Mouse (Mus musculus): Measurements from ENCODE around the gene Epha1. TPM values are rescaled to one million over a fixed set of nuclear protein-coding genes. Genes with fewer than 3 reads are reported as not detected.
A peak's percentile ranks its signal among the peaks of the same experiment; 100 is the strongest.

The Epha1 gene
- polyA plus RNA-seq, 1 experiment from 2014 or later, result 8.4 TPM

DNA sequence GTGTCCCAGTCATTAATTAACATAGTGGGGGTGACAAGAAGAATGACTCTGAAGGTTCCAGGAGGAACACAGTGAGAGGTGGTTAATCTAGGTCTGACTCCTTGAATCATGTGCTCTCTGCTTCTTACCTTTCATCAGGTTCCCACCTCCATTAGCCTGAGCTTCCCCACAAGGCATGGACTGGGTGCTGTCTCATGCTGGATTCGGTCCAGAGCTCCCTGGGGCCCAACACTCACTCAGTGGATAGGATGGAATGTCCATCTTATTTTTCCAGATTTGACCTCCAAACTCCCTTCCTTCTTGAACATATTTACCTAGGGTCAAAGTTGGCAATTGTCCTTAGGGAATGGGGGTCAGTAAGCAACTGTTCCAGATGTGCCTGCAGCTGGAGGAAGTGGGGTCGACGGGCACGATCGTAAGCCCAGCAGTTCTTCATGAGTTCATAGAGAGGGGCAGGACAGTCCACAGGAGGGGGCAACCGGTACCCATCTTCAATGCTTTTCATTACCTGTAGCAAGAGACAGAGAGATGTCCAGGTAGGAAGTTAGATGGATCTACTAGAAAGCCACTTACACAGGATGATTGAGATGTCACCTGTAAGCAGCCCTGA is 12.7 kb downstream of the Epha1 start:
- Histone ChIP-seq H3K36me3 (ENCODE audit: control insufficient read depth, insufficient read depth) (peaks cover 19% of the 10 kb centered on the region), H3K27ac (ENCODE audit: low read length) (no peak overlapping the region)
- WGBS (ENCODE audit: insufficient replicate concordance), result 69% methylated on average over 6 of the region's 6 CpGs

DNA sequence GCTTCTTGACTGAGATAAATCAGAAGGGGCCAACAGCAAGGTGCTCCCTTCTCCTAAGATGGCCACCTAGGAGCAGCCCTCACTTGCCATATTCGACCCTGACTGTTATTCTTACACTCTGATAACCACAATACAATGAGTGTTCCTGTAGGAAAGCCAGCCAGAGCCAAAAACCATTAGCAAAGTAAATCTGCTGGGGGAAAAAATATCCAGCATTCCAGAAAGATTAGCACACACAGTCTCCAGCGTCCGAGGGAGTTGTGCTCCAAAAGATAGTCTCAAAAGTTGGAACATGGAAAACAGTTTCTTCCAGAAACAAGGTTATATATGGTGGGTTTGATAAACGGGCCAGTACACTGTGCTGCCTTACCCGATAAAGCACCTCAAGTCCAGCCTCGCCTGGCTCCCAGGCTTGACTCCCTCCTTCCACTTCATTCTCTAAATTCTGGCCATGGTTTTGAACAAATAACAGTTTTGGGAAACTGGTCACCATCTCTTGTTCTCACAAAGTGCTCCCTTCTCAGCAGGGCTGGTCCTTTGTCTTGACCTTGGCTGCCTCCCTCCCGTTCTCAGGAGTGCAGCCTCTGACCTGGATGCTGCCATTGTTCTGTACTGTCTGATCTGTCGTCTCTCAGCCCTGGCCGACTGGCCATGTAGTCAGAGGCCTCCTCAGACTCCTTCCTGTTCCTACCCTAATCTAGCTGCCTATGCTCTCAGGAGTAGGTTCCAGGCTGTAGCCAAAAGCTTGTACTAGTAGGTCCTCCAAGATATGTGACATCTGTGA is 13.5 kb downstream of the Epha1 start:
- Histone ChIP-seq H3K27me3 (ENCODE audit: control insufficient read depth, insufficient read depth, low read depth, low read length) (no peaks in the 10 kb centered on the region), H3K36me3 (ENCODE audit: control insufficient read depth, insufficient read depth) (peaks cover 19% of the 10 kb centered on the region), H3K27ac (ENCODE audit: low read length) (no peak overlapping the region), H3K4me3 (ENCODE audit: low read depth, low read length) (no peak overlapping the region), H3K4me2 (ENCODE audit: low read depth, low read length) (no peak overlapping the region), H3K9ac (ENCODE audit: low read depth, low read length) (no peak overlapping the region), H3K4me1 (ENCODE audit: control insufficient read depth, low read depth, low read length) (peaks cover 2% of the 10 kb centered on the region), H3K9me3 (replicated peaks; ENCODE audit: control insufficient read depth, low read length) (no peaks in the 10 kb centered on the region)
- 56% methylated on average over 9 of the region's 9 CpGs for WGBS (ENCODE audit: insufficient replicate concordance)
- ATAC-seq (ENCODE audit: low read depth), result no peak

More for the DNA sequence above, 12.7 kb downstream of the Epha1 start:
- Histone ChIP-seq H3K4me1 (ENCODE audit: control insufficient read depth, low read depth, low read length) (no peaks in the 10 kb centered on the region), H3K9ac (ENCODE audit: low read depth, low read length) (no peak overlapping the region), H3K4me3 (ENCODE audit: low read depth, low read length) (no peak overlapping the region), H3K4me2 (ENCODE audit: low read depth, low read length) (no peak overlapping the region), H3K27me3 (ENCODE audit: control insufficient read depth, insufficient read depth, low read depth, low read length) (no peaks in the 10 kb centered on the region), H3K9me3 (replicated peaks; ENCODE audit: control insufficient read depth, low read length) (no peaks in the 10 kb centered on the region)
- no peak for ATAC-seq (ENCODE audit: low read depth)

DNA sequence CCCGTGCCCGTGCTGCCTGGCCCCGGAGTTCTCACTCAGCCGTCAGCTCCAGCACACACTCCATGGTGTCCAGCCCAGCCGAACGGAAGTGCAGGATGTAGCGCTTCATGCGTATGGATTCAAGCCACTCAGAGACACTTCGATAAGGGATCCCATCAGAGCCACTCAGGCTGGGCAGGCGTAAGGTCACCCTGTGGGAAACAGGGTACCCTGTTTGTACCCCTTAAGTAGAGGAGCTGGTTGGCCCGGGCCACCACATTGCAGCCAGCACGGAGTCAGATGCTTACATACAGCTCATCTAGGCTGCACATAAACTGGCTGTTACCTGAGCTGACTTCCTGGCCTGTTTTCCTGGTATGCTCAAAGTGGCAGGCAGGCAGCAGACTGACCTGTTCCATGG is 14.2 kb downstream of the Epha1 start:
- no peak overlapping the region for H3K27ac ChIP-seq (ENCODE audit: low read length)
- H3K9me3 ChIP-seq (replicated peaks; ENCODE audit: control insufficient read depth, low read length), result no peaks in the 10 kb centered on the region
- no peak overlapping the region for H3K4me3 ChIP-seq (ENCODE audit: low read depth, low read length)
- H3K9ac ChIP-seq (ENCODE audit: low read depth, low read length), result no peak overlapping the region
- no peak overlapping the region for H3K4me2 ChIP-seq (ENCODE audit: low read depth, low read length)
- ATAC-seq (ENCODE audit: low read depth), result no peak
- H3K4me1 ChIP-seq (ENCODE audit: control insufficient read depth, low read depth, low read length), result peaks cover 8% of the 10 kb centered on the region
- WGBS (ENCODE audit: insufficient replicate concordance), result 72% methylated on average over 12 of the region's 12 CpGs
- no peaks in the 10 kb centered on the region for H3K27me3 ChIP-seq (ENCODE audit: control insufficient read depth, insufficient read depth, low read depth, low read length)
- peaks cover 19% of the 10 kb centered on the region for H3K36me3 ChIP-seq (ENCODE audit: control insufficient read depth, insufficient read depth)

DNA sequence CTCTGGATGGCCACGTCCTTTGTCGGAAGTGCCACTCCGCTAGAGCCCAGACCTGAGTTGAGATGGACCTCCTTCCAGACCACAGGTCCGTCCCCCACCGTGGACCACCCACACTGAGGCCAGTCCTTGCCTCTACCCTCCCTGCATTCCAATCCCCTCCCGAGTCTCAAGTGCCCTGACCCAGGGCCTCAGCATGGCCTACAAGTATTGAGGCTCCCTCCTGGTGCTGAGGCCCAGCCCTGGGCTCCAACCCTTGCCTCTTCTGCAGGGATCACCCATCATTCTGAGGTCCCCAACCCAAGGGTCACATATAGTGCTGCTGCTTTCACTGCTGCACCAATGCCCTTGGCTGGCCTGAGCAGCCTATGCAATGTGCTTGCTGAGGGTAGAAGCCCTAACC is 15.2 kb downstream of the Epha1 start:
- Histone ChIP-seq H3K4me3 (ENCODE audit: low read depth, low read length) (no peak overlapping the region), H3K4me1 (ENCODE audit: control insufficient read depth, low read depth, low read length) (peaks cover 11% of the 10 kb centered on the region), H3K36me3 (ENCODE audit: control insufficient read depth, insufficient read depth) (peaks cover 19% of the 10 kb centered on the region), H3K9ac (ENCODE audit: low read depth, low read length) (no peak overlapping the region), H3K27me3 (ENCODE audit: control insufficient read depth, insufficient read depth, low read depth, low read length) (no peaks in the 10 kb centered on the region), H3K9me3 (replicated peaks; ENCODE audit: control insufficient read depth, low read length) (no peaks in the 10 kb centered on the region), H3K27ac (ENCODE audit: low read length) (no peak overlapping the region), H3K4me2 (ENCODE audit: low read depth, low read length) (no peak overlapping the region)
- 71% methylated on average over 6 of the region's 6 CpGs for WGBS (ENCODE audit: insufficient replicate concordance)
- no peak for ATAC-seq (ENCODE audit: low read depth)

DNA sequence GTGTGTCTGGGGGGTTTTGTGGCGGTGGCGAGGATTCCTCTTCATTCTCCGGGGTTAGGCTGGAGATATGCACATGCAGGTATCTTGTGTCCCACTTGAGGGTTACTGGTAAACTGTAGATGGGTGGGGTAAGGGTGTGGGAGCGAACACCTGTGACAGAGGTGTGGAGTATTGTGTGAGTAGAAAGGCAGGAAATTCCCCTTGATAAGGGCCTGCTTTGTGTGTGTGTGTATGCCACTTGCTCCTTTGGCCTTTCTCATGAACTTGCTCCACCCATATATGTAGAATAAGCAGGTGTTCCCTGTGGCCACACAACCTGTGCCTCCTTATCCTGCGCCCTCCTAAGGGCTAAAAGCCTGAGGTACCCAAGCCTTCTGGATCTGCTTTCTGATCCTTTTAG is 16.2 kb downstream of the Epha1 start:
- peaks cover 19% of the 10 kb centered on the region for H3K36me3 ChIP-seq (ENCODE audit: control insufficient read depth, insufficient read depth)
- no peak overlapping the region for H3K4me2 ChIP-seq (ENCODE audit: low read depth, low read length)
- no peak for ATAC-seq (ENCODE audit: low read depth)
- H3K4me1 ChIP-seq (ENCODE audit: control insufficient read depth, low read depth, low read length), result peaks cover 15% of the 10 kb centered on the region
- H3K27ac ChIP-seq (ENCODE audit: low read length), result no peak overlapping the region
- no peaks in the 10 kb centered on the region for H3K9me3 ChIP-seq (replicated peaks; ENCODE audit: control insufficient read depth, low read length)
- H3K27me3 ChIP-seq (ENCODE audit: control insufficient read depth, insufficient read depth, low read depth, low read length), result no peaks in the 10 kb centered on the region
- no peak overlapping the region for H3K9ac ChIP-seq (ENCODE audit: low read depth, low read length)
- no peak overlapping the region for H3K4me3 ChIP-seq (ENCODE audit: low read depth, low read length)
- WGBS (ENCODE audit: insufficient replicate concordance), result 69% methylated on average over 5 of the region's 5 CpGs

DNA sequence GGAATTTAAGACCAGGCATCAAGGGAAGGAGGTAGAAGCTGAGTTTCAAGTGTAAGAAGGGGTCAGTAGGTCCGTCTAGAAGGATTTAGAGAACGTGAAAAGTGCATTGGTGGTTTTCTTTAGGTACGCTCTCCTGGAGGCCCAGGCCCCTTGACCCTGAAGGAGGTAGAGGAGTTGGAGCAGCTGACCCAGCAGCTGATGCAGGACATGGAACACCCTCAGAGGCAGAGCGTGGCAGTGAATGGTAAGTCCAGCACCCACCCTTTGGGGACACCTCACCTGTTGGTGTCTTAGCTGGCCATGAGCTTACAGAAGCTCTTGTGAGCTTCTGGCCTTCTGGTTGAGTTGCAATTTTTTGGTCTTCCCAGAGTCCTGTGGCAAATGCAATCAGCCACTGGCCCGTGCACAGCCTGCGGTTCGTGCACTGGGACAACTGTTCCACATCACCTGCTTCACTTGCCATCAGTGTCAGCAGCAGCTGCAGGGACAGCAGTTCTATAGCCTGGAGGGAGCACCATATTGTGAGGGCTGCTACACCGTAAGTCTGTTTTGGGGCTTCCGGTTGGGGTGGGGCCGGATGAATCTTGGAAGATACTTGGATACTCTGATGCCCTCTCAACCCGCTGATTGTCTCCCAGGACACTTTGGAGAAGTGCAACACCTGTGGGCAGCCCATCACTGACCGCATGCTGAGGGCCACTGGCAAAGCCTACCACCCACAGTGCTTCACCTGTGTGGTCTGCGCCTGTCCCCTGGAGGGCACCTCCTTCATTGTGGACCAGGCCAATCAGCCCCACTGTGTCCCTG is 17.1 kb downstream of the Epha1 start:
- Histone ChIP-seq H3K4me1 (ENCODE audit: control insufficient read depth, low read depth, low read length) (peaks cover 24% of the 10 kb centered on the region), H3K9ac (ENCODE audit: low read depth, low read length) (no peak overlapping the region), H3K9me3 (replicated peaks; ENCODE audit: control insufficient read depth, low read length) (no peaks in the 10 kb centered on the region), H3K4me2 (ENCODE audit: low read depth, low read length) (no peak overlapping the region), H3K27ac (ENCODE audit: low read length) (no peak overlapping the region), H3K27me3 (ENCODE audit: control insufficient read depth, insufficient read depth, low read depth, low read length) (no peaks in the 10 kb centered on the region), H3K36me3 (ENCODE audit: control insufficient read depth, insufficient read depth) (peaks cover 19% of the 10 kb centered on the region), H3K4me3 (ENCODE audit: low read depth, low read length) (no peak overlapping the region)
- 72% methylated on average over 13 of the region's 13 CpGs for WGBS (ENCODE audit: insufficient replicate concordance)
- no peak for ATAC-seq (ENCODE audit: low read depth)

DNA sequence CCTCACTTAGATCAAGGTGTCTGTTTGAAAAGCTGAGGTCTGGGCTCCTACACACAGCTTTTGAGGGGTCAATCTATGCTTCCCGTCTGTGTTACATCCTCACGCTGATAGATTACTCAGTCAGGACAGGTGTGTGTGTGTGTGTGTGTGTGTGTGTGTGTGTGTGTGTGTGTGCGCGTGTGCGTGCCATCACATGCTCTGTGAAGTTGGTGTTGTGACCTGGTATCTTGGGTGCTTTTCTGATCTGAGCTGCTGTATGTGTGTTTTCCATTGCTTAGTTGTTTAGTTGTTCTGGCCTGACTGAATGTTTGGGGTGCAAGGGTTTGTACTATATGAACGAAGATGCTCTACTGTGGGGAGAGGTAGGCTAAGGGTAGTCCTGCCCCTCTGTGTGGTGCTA is 17.7 kb downstream of the Epha1 start:
- H3K9me3 ChIP-seq (replicated peaks; ENCODE audit: control insufficient read depth, low read length), result no peaks in the 10 kb centered on the region
- H3K4me2 ChIP-seq (ENCODE audit: low read depth, low read length), result no peak overlapping the region
- H3K36me3 ChIP-seq (ENCODE audit: control insufficient read depth, insufficient read depth), result peaks cover 19% of the 10 kb centered on the region
- H3K27me3 ChIP-seq (ENCODE audit: control insufficient read depth, insufficient read depth, low read depth, low read length), result no peaks in the 10 kb centered on the region
- H3K27ac ChIP-seq (ENCODE audit: low read length), result no peak overlapping the region
- peaks cover 26% of the 10 kb centered on the region for H3K4me1 ChIP-seq (ENCODE audit: control insufficient read depth, low read depth, low read length)
- no peak overlapping the region for H3K4me3 ChIP-seq (ENCODE audit: low read depth, low read length)
- no peak for ATAC-seq (ENCODE audit: low read depth)
- WGBS (ENCODE audit: insufficient replicate concordance), result 69% methylated on average over 6 of the region's 6 CpGs
- H3K9ac ChIP-seq (ENCODE audit: low read depth, low read length), result no peak overlapping the region

DNA sequence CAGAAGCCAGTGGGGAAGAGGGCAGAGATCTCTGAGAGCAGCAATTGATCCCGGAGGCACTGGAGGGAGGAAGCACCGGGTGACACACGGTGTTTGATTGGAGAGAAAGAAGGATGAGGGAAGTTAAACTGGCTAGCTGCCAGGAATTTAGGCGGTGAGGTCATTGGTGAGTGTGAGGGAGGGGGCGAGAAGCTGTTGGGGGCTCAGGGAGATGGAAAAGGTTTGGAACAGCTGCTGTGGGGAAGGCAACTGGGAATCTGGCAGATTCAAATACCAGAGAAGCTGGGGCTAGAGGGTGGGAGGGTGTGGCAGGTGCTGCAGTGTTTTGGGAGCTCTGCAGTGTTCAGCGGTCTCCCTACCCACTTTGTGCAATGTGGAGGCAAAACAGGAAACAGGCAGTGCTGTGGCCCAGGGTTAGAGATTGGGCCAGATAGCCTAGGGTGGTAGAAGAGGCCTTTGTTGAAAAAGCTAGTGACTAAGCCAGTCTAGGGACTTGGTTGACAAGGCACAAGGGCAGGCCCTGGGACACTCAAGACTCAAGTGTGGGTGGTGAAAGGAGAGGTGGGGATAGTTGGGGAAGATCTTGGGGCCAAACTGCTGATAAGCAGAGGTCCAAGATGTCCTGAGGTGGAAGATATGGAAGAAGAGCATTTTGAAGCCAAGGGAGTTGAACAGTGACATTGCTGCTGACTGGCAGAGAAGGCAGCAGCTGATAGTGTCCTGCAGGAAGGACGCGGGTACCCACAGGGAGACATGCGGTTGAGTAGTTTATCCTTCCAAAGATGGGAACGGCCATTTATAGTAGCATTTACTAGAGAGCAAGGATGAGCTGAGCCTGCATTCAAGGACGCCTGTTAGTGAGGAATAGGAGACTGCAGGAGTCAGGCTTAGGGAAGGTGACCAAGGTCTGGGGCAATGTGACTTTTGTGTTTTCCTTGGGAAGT is 18.7 kb downstream of the Epha1 start:
- Histone ChIP-seq H3K36me3 (ENCODE audit: control insufficient read depth, insufficient read depth) (peaks cover 19% of the 10 kb centered on the region), H3K4me3 (ENCODE audit: low read depth, low read length) (0 out of 2 replicates have a peak overlapping the region, but pooled peaks have one; percentile 17), H3K27me3 (ENCODE audit: control insufficient read depth, insufficient read depth, low read depth, low read length) (no peaks in the 10 kb centered on the region; the same call in 1 of the 2 replicates), H3K27ac (ENCODE audit: low read length) (peak overlapping the region; percentile 64; the same call in 1 of the 2 replicates), H3K4me1 (ENCODE audit: control insufficient read depth, low read depth, low read length) (peaks cover 26% of the 10 kb centered on the region), H3K9me3 (replicated peaks; ENCODE audit: control insufficient read depth, low read length) (no peaks in the 10 kb centered on the region), H3K4me2 (ENCODE audit: low read depth, low read length) (peak overlapping the region; percentile 34), H3K9ac (ENCODE audit: low read depth, low read length) (no peak overlapping the region)
- WGBS (ENCODE audit: insufficient replicate concordance), result 17% methylated on average over 11 of the region's 11 CpGs
- no peak for ATAC-seq (ENCODE audit: low read depth)

All from liver, embryonic 16.5 days (tissue).